Mouse (Mus musculus) forebrain, embryonic 16.5 days (tissue): ENCODE measurements around the gene Vamp8. TPM values are rescaled to one million over a fixed set of nuclear protein-coding genes. Genes with fewer than 3 reads are reported as not detected.
A peak's percentile ranks its signal among the peaks of the same experiment; 100 is the strongest.

Experiments used
- ATAC-seq: fragments of 200-750 bp; cut with Nextera tagmentation; 2 replicates; pipeline ENCODE4 v1.8.0; 2017; ENCODE audit warnings: mild to moderate bottlenecking, moderate library complexity
- H3K27ac ChIP-seq: fragments of 300-500 bp; sonication (generic); 2 replicates; pipeline ENCODE4 v1.5.1; 2014; ENCODE audit warnings: low read length, control low read depth
- H3K27me3 ChIP-seq: fragments of 300-500 bp; sonication (generic); replicated peaks from 2 replicates; pipeline ENCODE4 v1.6.1; 2014; ENCODE audit warnings: low read length; ENCODE audit not compliant: control insufficient read depth, insufficient read depth
- H3K36me3 ChIP-seq: fragments of 300-500 bp; sonication (generic); 2 replicates; pipeline ENCODE4 v1.6.1; 2014; ENCODE audit not compliant: control insufficient read depth, insufficient read depth
- H3K4me1 ChIP-seq: fragments of 300-500 bp; sonication (generic); replicated peaks from 2 replicates; pipeline ENCODE4 v1.6.1; 2014; ENCODE audit warnings: low read length; ENCODE audit not compliant: control insufficient read depth, insufficient read depth
- H3K4me2 ChIP-seq: fragments of 300-500 bp; sonication (generic); 2 replicates; pipeline ENCODE4 v1.6.1; 2014; ENCODE audit warnings: mild to moderate bottlenecking, low read length, control low read depth
- H3K4me3 ChIP-seq: fragments of 300-500 bp; sonication (generic); replicated peaks from 2 replicates; pipeline ENCODE4 v1.5.1; 2014; ENCODE audit warnings: mild to moderate bottlenecking, low read length, control low read depth
- H3K9ac ChIP-seq: fragments of 300-500 bp; sonication (generic); replicated peaks from 2 replicates; pipeline ENCODE4 v1.6.1; 2014; ENCODE audit warnings: low read depth, low read length, control low read depth
- H3K9me3 ChIP-seq: fragments of 300-500 bp; sonication (generic); 2 replicates; pipeline ENCODE4 v1.6.1; 2016; ENCODE audit warnings: low read length; ENCODE audit not compliant: control insufficient read depth
- WGBS: fragments of 180-500 bp; shearing (Covaris S2); extraction: QIAGEN DNeasy Blood & Tissue Kit; methylation state at CpG from one replicate; pipeline ENCODE4 v1.1.7; 2014; 5-methylcytosine and 5-hydroxymethylcytosine counted together
- polyA plus RNA-seq: library from polyadenylated mRNA; unstranded; fragments of >200 nt; fragmentation: Nextera tagmentation; extraction: Ambion mirVana; gene quantifications from 2 replicates; pipeline ENCODE4 v1.2.1, GENCODE M21; 2015

The Vamp8 gene
- polyA plus RNA-seq, 1 experiment from 2014 or later, result 14.4 TPM

- WGBS, result 94% methylated on average over 11 of the region's 11 CpGs
- no peak overlapping the region for H3K4me3 ChIP-seq
- H3K9ac ChIP-seq, result no peak overlapping the region
- H3K9me3 ChIP-seq, result no peaks in the 10 kb centered on the region
- H3K27ac ChIP-seq, result no peak overlapping the region
- H3K27me3 ChIP-seq, result no peaks in the 10 kb centered on the region
- no peak overlapping the region for H3K4me2 ChIP-seq
- no peaks in the 10 kb centered on the region for H3K4me1 ChIP-seq
- H3K36me3 ChIP-seq, result peaks cover 25% of the 10 kb centered on the region
- no peak for ATAC-seq
Observed at GRCm38 (mm10) chr6:72425646-72426045, 35.1 kb upstream of the Vamp8 start.

DNA sequence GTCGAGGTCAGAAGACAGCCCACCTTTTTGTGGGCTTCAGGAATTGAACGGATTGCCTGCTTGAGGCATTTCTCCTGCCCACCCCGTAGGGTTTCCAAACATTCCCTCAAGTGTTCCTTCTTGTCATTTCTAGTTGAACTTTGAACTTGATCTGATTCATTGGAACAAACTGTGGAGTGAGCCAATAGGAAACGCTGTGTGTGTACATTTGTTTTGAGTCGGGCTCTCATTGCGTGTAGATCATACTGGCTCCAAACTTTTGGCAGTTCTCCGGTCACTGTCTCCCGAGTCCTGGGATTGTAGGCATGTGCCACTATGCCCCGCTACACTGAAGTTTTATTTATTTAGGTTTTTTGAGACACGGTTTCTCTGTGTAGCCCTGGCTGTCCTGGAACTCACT is 30.4 kb upstream of the Vamp8 start:
- peaks cover 18% of the 10 kb centered on the region for H3K36me3 ChIP-seq
- 94% methylated on average over 10 of the region's 10 CpGs for WGBS
- no peak for ATAC-seq
- no peak overlapping the region for H3K27ac ChIP-seq
- H3K27me3 ChIP-seq, result no peaks in the 10 kb centered on the region
- H3K9ac ChIP-seq, result no peak overlapping the region
- H3K4me1 ChIP-seq, result peaks cover 5% of the 10 kb centered on the region; the same call in 1 of the 2 replicates
- no peak overlapping the region for H3K4me2 ChIP-seq
- H3K9me3 ChIP-seq, result no peaks in the 10 kb centered on the region
- H3K4me3 ChIP-seq, result no peak overlapping the region

- H3K36me3 ChIP-seq, result peaks cover 14% of the 10 kb centered on the region
- 85% methylated on average over 1 of the region's 1 CpGs for WGBS
- ATAC-seq, result no peak
Observed at GRCm38 (mm10) chr6:72419806-72420205, 29.3 kb upstream of the Vamp8 start.

DNA sequence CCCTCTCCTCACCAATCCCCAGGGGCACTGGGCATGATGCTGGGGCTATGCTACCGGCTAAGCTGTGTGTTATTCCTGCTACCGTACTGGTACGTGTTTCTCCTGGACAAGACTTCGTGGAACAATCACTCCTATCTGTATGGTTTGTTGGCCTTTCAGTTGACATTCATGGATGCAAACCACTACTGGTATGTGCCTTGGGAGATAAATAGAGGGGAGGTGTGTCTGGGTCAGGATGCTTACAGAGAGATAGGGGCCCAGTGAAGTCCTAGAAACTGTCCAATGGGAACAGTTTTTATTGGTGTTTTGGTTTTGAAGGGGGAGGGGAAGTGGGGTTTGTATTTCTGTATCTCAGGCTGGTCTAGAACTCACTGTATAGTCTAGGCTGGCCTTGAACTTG is 27.8 kb upstream of the Vamp8 start:
- H3K9me3 ChIP-seq, result no peaks in the 10 kb centered on the region
- no peak overlapping the region for H3K27ac ChIP-seq
- ATAC-seq, result no peak
- H3K27me3 ChIP-seq, result no peaks in the 10 kb centered on the region
- H3K4me1 ChIP-seq, result peaks cover 20% of the 10 kb centered on the region
- 90% methylated on average over 4 of the region's 4 CpGs for WGBS
- no peak overlapping the region for H3K9ac ChIP-seq
- H3K36me3 ChIP-seq, result peaks cover 9% of the 10 kb centered on the region
- no peak overlapping the region for H3K4me3 ChIP-seq
- no peak overlapping the region for H3K4me2 ChIP-seq

More at GRCm38 (mm10) chr6:72419806-72420205, 29.3 kb upstream of the Vamp8 start:
- no peak overlapping the region for H3K27ac ChIP-seq
- H3K4me3 ChIP-seq, result no peak overlapping the region
- peaks cover 14% of the 10 kb centered on the region for H3K4me1 ChIP-seq
- H3K9ac ChIP-seq, result no peak overlapping the region
- no peak overlapping the region for H3K4me2 ChIP-seq
- H3K27me3 ChIP-seq, result no peaks in the 10 kb centered on the region
- no peaks in the 10 kb centered on the region for H3K9me3 ChIP-seq

- Histone ChIP-seq H3K36me3 (0 out of 2 replicates have a peak, but pooled peaks cover 2% of the 10 kb centered on the region), H3K27me3 (no peaks in the 10 kb centered on the region), H3K9me3 (no peaks in the 10 kb centered on the region), H3K27ac (no peak overlapping the region), H3K4me2 (no peak overlapping the region), H3K4me3 (no peak overlapping the region), H3K4me1 (peaks cover 20% of the 10 kb centered on the region), H3K9ac (no peak overlapping the region)
- ATAC-seq, result no peak
- 92% methylated on average over 7 of the region's 7 CpGs for WGBS
Observed at GRCm38 (mm10) chr6:72415964-72416772, 25.7 kb upstream of the Vamp8 start.

GRCm38 (mm10) chr6:72415181-72415580 is 24.7 kb upstream of the Vamp8 start:
- no peak for ATAC-seq
- 88% methylated on average over 5 of the region's 5 CpGs for WGBS
- Histone ChIP-seq H3K27me3 (no peaks in the 10 kb centered on the region), H3K4me1 (peaks cover 20% of the 10 kb centered on the region), H3K36me3 (0 out of 2 replicates have a peak, but pooled peaks cover 2% of the 10 kb centered on the region), H3K27ac (no peak overlapping the region), H3K4me3 (no peak overlapping the region), H3K4me2 (peak overlapping the region; percentile 79), H3K9ac (no peak overlapping the region), H3K9me3 (no peaks in the 10 kb centered on the region)

DNA sequence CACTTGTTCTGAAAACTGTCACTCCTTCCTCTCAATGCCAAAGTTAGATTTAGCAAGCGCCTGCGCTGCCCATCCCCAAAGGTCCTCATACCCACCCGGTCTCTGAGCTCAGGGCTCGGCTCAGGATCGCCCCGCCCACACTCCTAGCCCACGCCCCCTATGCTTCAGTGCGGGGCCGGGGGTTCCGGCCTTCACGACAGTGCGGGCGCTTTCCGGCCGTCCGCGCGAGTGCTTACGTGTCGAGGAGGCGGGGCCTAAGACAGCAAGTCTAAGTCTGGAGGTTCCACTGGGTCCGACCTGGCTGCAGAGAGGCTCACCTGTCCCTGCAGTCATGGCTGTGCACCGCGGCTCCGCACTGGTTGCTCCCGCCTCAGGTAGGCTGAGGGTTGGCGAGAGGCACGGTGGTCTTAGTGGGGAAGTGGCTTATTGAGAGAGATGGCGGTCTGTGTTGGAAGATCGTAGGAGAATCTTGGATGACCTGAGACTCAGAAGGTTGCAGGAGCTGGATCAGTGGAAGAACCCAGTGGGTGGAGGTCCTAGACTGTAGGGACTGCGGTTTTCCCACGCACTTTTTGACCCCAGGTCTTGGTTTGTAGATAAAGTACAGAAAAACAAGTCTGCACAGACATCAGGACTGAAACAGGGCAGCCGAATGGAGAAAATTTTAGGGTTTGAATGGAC is 23.7 kb upstream of the Vamp8 start, which contains the start of gene Ggcx:
Gene Ggcx (plus strand): TSS at position 233 of the 681 bp plus-strand sequence.
- H3K4me3 ChIP-seq, result peak within 1 kb of the TSS; percentile 79
- H3K4me2 ChIP-seq, result peak within 1 kb of the TSS; percentile 79
- H3K9ac ChIP-seq, result peak within 1 kb of the TSS; percentile 78
- peak; percentile 97 for ATAC-seq
- WGBS, result 1% methylated on average over 33 of the region's 33 CpGs
- no peaks in the 10 kb centered on the region for H3K27me3 ChIP-seq
- peaks cover 20% of the 10 kb centered on the region for H3K4me1 ChIP-seq
- H3K27ac ChIP-seq, result peak within 1 kb of the TSS; percentile 36; the same call in 1 of the 2 replicates
- H3K9me3 ChIP-seq, result no peaks in the 10 kb centered on the region
- H3K36me3 ChIP-seq, result 0 out of 2 replicates have a peak, but pooled peaks cover 2% of the 10 kb centered on the region

DNA sequence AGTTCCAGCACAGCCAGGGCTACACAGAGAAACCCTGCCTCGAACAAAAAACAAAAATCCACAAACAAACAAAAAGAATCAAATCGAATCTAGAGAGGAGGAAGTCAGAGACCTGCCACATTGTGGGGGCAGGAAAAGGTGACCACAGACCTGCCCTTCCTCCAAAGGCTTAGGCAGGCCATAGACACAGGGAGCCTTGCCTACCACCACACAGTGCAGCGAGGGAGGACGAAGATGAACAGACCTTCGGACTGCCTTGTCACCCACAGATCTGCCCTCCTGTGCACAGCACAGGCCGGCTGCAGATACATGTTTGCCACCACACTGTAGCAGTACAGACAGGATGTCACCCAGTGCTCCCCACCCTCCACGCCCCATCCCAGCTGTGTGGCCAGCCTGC is 20.0 kb upstream of the Vamp8 start:
- ATAC-seq, result no peak
- H3K9ac ChIP-seq, result no peak overlapping the region
- peaks cover 11% of the 10 kb centered on the region for H3K4me1 ChIP-seq
- 91% methylated on average over 7 of the region's 7 CpGs for WGBS
- no peaks in the 10 kb centered on the region for H3K36me3 ChIP-seq
- H3K27me3 ChIP-seq, result no peaks in the 10 kb centered on the region
- H3K4me3 ChIP-seq, result no peak overlapping the region
- H3K4me2 ChIP-seq, result no peak overlapping the region
- no peaks in the 10 kb centered on the region for H3K9me3 ChIP-seq
- no peak overlapping the region for H3K27ac ChIP-seq

GRCm38 (mm10) chr6:72410003-72410402 is 19.5 kb upstream of the Vamp8 start:
- Histone ChIP-seq H3K9ac (no peak overlapping the region), H3K9me3 (no peaks in the 10 kb centered on the region), H3K36me3 (no peaks in the 10 kb centered on the region), H3K4me2 (no peak overlapping the region), H3K4me1 (peaks cover 8% of the 10 kb centered on the region), H3K4me3 (no peak overlapping the region), H3K27ac (no peak overlapping the region), H3K27me3 (no peaks in the 10 kb centered on the region)
- 25% methylated on average over 1 of the region's 1 CpGs for WGBS
- ATAC-seq, result no peak
